Mouse (Mus musculus) spleen, postnatal 0 days (tissue): ENCODE measurements around the gene Phf8. TPM values are rescaled to one million over a fixed set of nuclear protein-coding genes. Genes with fewer than 3 reads are reported as not detected.

Source experiments
- polyA plus RNA-seq: library from polyadenylated mRNA; unstranded; fragments of >200 nt; fragmentation: Nextera tagmentation; extraction: Ambion mirVana; gene quantifications from 2 replicates; pipeline ENCODE4 v1.2.1, GENCODE M21; 2015

Phf8 gene
- 8.0 and 9.3 TPM in 2 replicates for polyA plus RNA-seq

GRCm38 (mm10) chrX:151520458-151521322, at the start of gene Phf8:
TSS of gene Phf8 (plus strand) at chrX:151520672.

Other genes starting within 250 kb of the Phf8 start
- 0.85 and 1.1 TPM in 2 replicates for gene Fam120c, start 176.5 kb upstream of the Phf8 start, polyA plus RNA-seq